Mouse (Mus musculus) liver, postnatal 0 days (tissue): ENCODE measurements around the gene Akap5. TPM values are rescaled to one million over a fixed set of nuclear protein-coding genes. Genes with fewer than 3 reads are reported as not detected.
A peak's percentile ranks its signal among the peaks of the same experiment; 100 is the strongest.

Experiments used
- ATAC-seq: fragments of 200-750 bp; cut with Nextera tagmentation; 2 replicates; pipeline ENCODE4 v1.8.0; 2017; ENCODE audit warnings: mild to moderate bottlenecking, moderate library complexity
- DNase-seq: peaks from one replicate; pipeline ENCODE4 v3.0.0-alpha.2; 2016
- H3K27ac ChIP-seq: fragments of 300-500 bp; sonication (generic); 2 replicates; pipeline ENCODE4 v1.5.1; 2014; ENCODE audit warnings: antibody characterized with exemption, moderate library complexity, mild to moderate bottlenecking, low read depth
- H3K27me3 ChIP-seq: fragments of 300-500 bp; sonication (generic); 2 replicates; pipeline ENCODE4 v1.6.1; 2014; ENCODE audit warnings: low read length, control low read depth, mixed read lengths; ENCODE audit not compliant: insufficient read depth
- H3K36me3 ChIP-seq: fragments of 300-500 bp; sonication (generic); replicated peaks from 2 replicates; pipeline ENCODE4 v1.6.1; 2014; ENCODE audit warnings: mild to moderate bottlenecking, control low read depth, low read length, moderate library complexity, mixed read lengths; ENCODE audit not compliant: insufficient read depth
- H3K4me1 ChIP-seq: fragments of 300-500 bp; sonication (generic); 2 replicates; pipeline ENCODE4 v1.6.1; 2014; ENCODE audit warnings: antibody characterized with exemption, mild to moderate bottlenecking, control low read depth; ENCODE audit not compliant: insufficient read depth
- H3K4me2 ChIP-seq: fragments of 300-500 bp; sonication (generic); 2 replicates; pipeline ENCODE4 v1.6.1; 2014; ENCODE audit warnings: low read depth, mild to moderate bottlenecking, low read length, moderate library complexity, mixed read lengths
- H3K4me3 ChIP-seq: fragments of 300-500 bp; sonication (generic); 2 replicates; pipeline ENCODE4 v1.5.1; 2014; ENCODE audit warnings: low read depth, low read length
- H3K9ac ChIP-seq: fragments of 300-500 bp; sonication (generic); replicated peaks from 2 replicates; pipeline ENCODE4 v1.6.1; 2014; ENCODE audit warnings: mild to moderate bottlenecking, moderate library complexity
- H3K9me3 ChIP-seq: fragments of 300-500 bp; sonication (generic); 2 replicates; pipeline ENCODE4 v1.6.1; 2016; ENCODE audit warnings: mild to moderate bottlenecking, control low read depth, low read length, mixed read lengths
- CTCF ChIP-seq: sonication (generic); IDR thresholded peaks from 2 replicates; pipeline ENCODE4 v1.5.1; 2016; ENCODE audit warnings: antibody characterized with exemption, low read depth
- EP300 ChIP-seq: IDR thresholded peaks from 2 replicates; pipeline ENCODE4 v1.6.1; 2016; ENCODE audit warnings: antibody characterized with exemption, low read depth, mild to moderate bottlenecking
- WGBS: fragments of 180-500 bp; shearing (Covaris S2); extraction: QIAGEN DNeasy Blood & Tissue Kit; methylation state at CpG from one replicate; pipeline ENCODE4 v1.1.7; 2014; ENCODE audit not compliant: insufficient replicate concordance; 5-methylcytosine and 5-hydroxymethylcytosine counted together
- polyA plus RNA-seq: library from polyadenylated mRNA; unstranded; fragments of >200 nt; fragmentation: Nextera tagmentation; extraction: Ambion mirVana; gene quantifications from 2 replicates; pipeline ENCODE4 v1.2.1, GENCODE M21; 2015

The Akap5 gene
- 0.20 and 0.22 TPM in 2 replicates for polyA plus RNA-seq

- Histone ChIP-seq H3K4me3 (peak within 1 kb of the TSS; percentile 46), H3K9me3 (no peaks in the 10 kb centered on the region), H3K9ac (peak within 1 kb of the TSS; percentile 43; the same call in 1 of the 2 replicates), H3K27ac (no peak within 1 kb of the TSS), H3K36me3 (peaks cover 22% of the 10 kb centered on the region), H3K27me3 (no peaks in the 10 kb centered on the region), H3K4me1 (peaks cover 8% of the 10 kb centered on the region), H3K4me2 (peak within 1 kb of the TSS; percentile 79)
- ATAC-seq (peak; percentile 73), DNase-seq (peak; percentile 64)
- TF ChIP-seq CTCF (no peak), EP300 (no peak)
- WGBS = 4% methylated on average over 53 of the region's 53 CpGs
Observed at GRCm38 (mm10) chr12:76324679-76325431, at the start of gene Akap5. Akap5 (plus strand) TSS chr12:76324891.

GRCm38 (mm10) chr12:76278209-76278608, 46.5 kb upstream of the Akap5 start:
- H3K36me3 ChIP-seq = peaks cover 33% of the 10 kb centered on the region
- no peaks in the 10 kb centered on the region for H3K9me3 ChIP-seq
- H3K4me3 ChIP-seq = no peak overlapping the region
- peaks cover 6% of the 10 kb centered on the region; the same call in 1 of the 2 replicates for H3K4me1 ChIP-seq
- no peak overlapping the region for H3K9ac ChIP-seq
- no peak for TF ChIP-seq CTCF
- TF ChIP-seq EP300 = no peak
- no peaks in the 10 kb centered on the region for H3K27me3 ChIP-seq
- no peak for ATAC-seq
- no peak for DNase-seq
- WGBS = 66% methylated on average over 6 of the region's 6 CpGs
- H3K27ac ChIP-seq = no peak overlapping the region
- no peak overlapping the region for H3K4me2 ChIP-seq

GRCm38 (mm10) chr12:76280556-76280955, 44.1 kb upstream of the Akap5 start:
- Histone ChIP-seq H3K9ac (no peak overlapping the region), H3K27ac (no peak overlapping the region), H3K9me3 (no peaks in the 10 kb centered on the region), H3K36me3 (peaks cover 50% of the 10 kb centered on the region), H3K27me3 (no peaks in the 10 kb centered on the region), H3K4me2 (no peak overlapping the region), H3K4me1 (no peaks in the 10 kb centered on the region), H3K4me3 (no peak overlapping the region)
- ATAC-seq (no peak), DNase-seq (no peak)
- WGBS = 88% methylated on average over 9 of the region's 9 CpGs
- TF ChIP-seq EP300 (no peak), CTCF (no peak)

GRCm38 (mm10) chr12:76281111-76281660, 43.5 kb upstream of the Akap5 start:
- Histone ChIP-seq H3K27ac (no peak overlapping the region), H3K4me1 (no peaks in the 10 kb centered on the region), H3K36me3 (peaks cover 55% of the 10 kb centered on the region), H3K9me3 (no peaks in the 10 kb centered on the region), H3K9ac (no peak overlapping the region), H3K4me2 (no peak overlapping the region), H3K27me3 (no peaks in the 10 kb centered on the region), H3K4me3 (no peak overlapping the region)
- 85% methylated on average over 2 of the region's 2 CpGs for WGBS
- TF ChIP-seq CTCF (no peak), EP300 (no peak)
- ATAC-seq (no peak), DNase-seq (no peak)

- Histone ChIP-seq H3K9me3 (no peaks in the 10 kb centered on the region), H3K36me3 (peaks cover 56% of the 10 kb centered on the region), H3K9ac (no peak overlapping the region), H3K4me1 (no peaks in the 10 kb centered on the region), H3K27me3 (no peaks in the 10 kb centered on the region), H3K27ac (no peak overlapping the region), H3K4me3 (no peak overlapping the region), H3K4me2 (no peak overlapping the region)
- no peak for ATAC-seq
- TF ChIP-seq EP300 = no peak
- TF ChIP-seq CTCF = no peak
- 69% methylated on average over 4 of the region's 4 CpGs for WGBS
- no peak for DNase-seq
Observed at GRCm38 (mm10) chr12:76282132-76282531, 42.6 kb upstream of the Akap5 start.

GRCm38 (mm10) chr12:76282532-76283173, 42.0 kb upstream of the Akap5 start:
- H3K27me3 ChIP-seq = no peaks in the 10 kb centered on the region
- no peak for ATAC-seq
- H3K9me3 ChIP-seq = no peaks in the 10 kb centered on the region
- no peak overlapping the region for H3K4me3 ChIP-seq
- no peak for DNase-seq
- H3K4me1 ChIP-seq = no peaks in the 10 kb centered on the region
- H3K27ac ChIP-seq = no peak overlapping the region
- H3K9ac ChIP-seq = no peak overlapping the region
- 92% methylated on average over 17 of the region's 17 CpGs for WGBS
- peaks cover 58% of the 10 kb centered on the region for H3K36me3 ChIP-seq
- no peak overlapping the region for H3K4me2 ChIP-seq
- TF ChIP-seq CTCF (no peak), EP300 (no peak)
